Mouse (Mus musculus) ES-E14 (cell line): ENCODE data around the gene Furin. TPM values are rescaled to one million over a fixed set of nuclear protein-coding genes. Genes with fewer than 3 reads are reported as not detected.
A peak's percentile ranks its signal among the peaks of the same experiment; 100 is the strongest.

Source experiments
- DNase-seq: peaks from one replicate; pipeline ENCODE4 v3.0.0-alpha.2; 2013; ENCODE audit warnings: low read depth, low spot score
- H3K27ac ChIP-seq: 2 replicates; pipeline ENCODE4 v1.5.1; 2012; ENCODE audit warnings: low read depth, mild to moderate bottlenecking, low read length, moderate library complexity, mixed read lengths; ENCODE audit not compliant: poor library complexity, insufficient read depth, severe bottlenecking
- H3K36me3 ChIP-seq: 2 replicates; pipeline ENCODE4 v1.6.1; 2012; ENCODE audit warnings: mild to moderate bottlenecking, low read length, moderate library complexity, mixed read lengths; ENCODE audit not compliant: control insufficient read depth, poor library complexity, insufficient read depth, severe bottlenecking
- H3K4me1 ChIP-seq, 2 experiments: fragments of 150-350 bp in 1 of 2; sonication (generic) in 1 of 2; 2 replicates each; pipeline ENCODE4 v1.6.1; 2012; ENCODE audit warnings: low read length in 2 of 2, mild to moderate bottlenecking in 1 of 2, mixed read lengths in 1 of 2; ENCODE audit not compliant: control insufficient read depth in 2 of 2, insufficient read depth in 2 of 2, poor library complexity in 1 of 2
- H3K4me3 ChIP-seq, 2 experiments: fragments of 150-350 bp in 1 of 2; sonication (generic) in 1 of 2; 2 replicates each; pipeline ENCODE4 v1.5.1; 2012; ENCODE audit warnings: low read length in 2 of 2, low read depth in 1 of 2, mild to moderate bottlenecking in 1 of 2, mixed read lengths in 1 of 2; ENCODE audit not compliant: insufficient read depth in 1 of 2, poor library complexity in 1 of 2, severe bottlenecking in 1 of 2
- H3K9ac ChIP-seq: 2 replicates; pipeline ENCODE4 v1.6.1; 2012; ENCODE audit warnings: low read depth, mild to moderate bottlenecking, low read length, mixed read lengths; ENCODE audit not compliant: poor library complexity, insufficient read depth, severe bottlenecking
- H3K9me3 ChIP-seq: fragments of 150-350 bp; sonication (generic); 2 replicates; pipeline ENCODE4 v1.6.1; 2012; ENCODE audit warnings: low read depth, mild to moderate bottlenecking, low read length; ENCODE audit not compliant: control insufficient read depth, insufficient read depth
- CHD2 ChIP-seq: IDR thresholded peaks from 2 replicates; pipeline ENCODE4 v1.6.1; 2014; ENCODE audit warnings: mild to moderate bottlenecking, low read depth, low read length, inconsistent platforms
- HCFC1 ChIP-seq: IDR thresholded peaks from 2 replicates; pipeline ENCODE4 v1.6.1; 2012; ENCODE audit warnings: low read length, inconsistent platforms, borderline replicate concordance; ENCODE audit not compliant: insufficient read depth
- MAFK ChIP-seq: IDR thresholded peaks from 2 replicates; pipeline ENCODE4 v1.6.1; 2014; ENCODE audit warnings: mild to moderate bottlenecking, low read depth, low read length, inconsistent platforms; ENCODE audit not compliant: insufficient read depth
- ZC3H11A ChIP-seq: IDR thresholded peaks from 2 replicates; pipeline ENCODE4 v1.6.1; 2012; ENCODE audit warnings: low read depth, mild to moderate bottlenecking, inconsistent platforms, low read length, borderline replicate concordance
- ZNF384 ChIP-seq: IDR thresholded peaks from 2 replicates; pipeline ENCODE4 v1.6.1; 2012; ENCODE audit warnings: low read depth, low read length, inconsistent platforms
- in situ Hi-C, 2 experiments: fragments of 600-800 bp; cut with MboI; formaldehyde crosslinking; loops; one replicate each; pipeline ENCODE4 v1.15.1; 2025; ENCODE audit warnings: low sequenced_read_pairs in 2 of 2, inconsistent platforms in 1 of 2; ENCODE audit not compliant: unreplicated experiment in 2 of 2
- total RNA-seq: library from RNA; depleted of rRNA; stranded (reverse); fragments of 300-350 nt; gene quantifications from 2 replicates; pipeline ENCODE4 v1.2.3, GENCODE M21; 2012; rRNA removed

Gene Furin
- total RNA-seq, 1 experiment, result 17.7 TPM

DNA sequence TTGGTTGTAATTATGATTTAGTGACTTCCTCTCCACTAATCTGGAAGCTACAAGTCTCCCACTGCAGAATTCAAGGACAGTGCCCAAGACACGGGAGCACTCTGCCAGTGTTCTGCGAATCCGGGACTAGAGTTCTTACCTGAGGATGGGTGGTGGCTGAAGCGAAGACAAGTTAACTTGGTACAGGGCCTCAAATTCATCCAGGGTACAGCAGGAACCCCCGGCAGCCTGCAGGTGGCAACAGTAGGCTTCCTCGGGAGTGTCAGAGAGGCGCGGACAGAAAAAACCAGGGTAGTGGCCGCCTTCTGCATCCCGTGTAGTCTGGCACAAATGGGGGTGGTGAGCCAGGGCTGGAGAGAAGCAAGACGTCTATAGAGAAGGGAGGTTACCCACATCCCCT lies 64.4 kb downstream of the Furin start, which contains the start of gene Unc45a:
Unc45a (minus strand) TSS at position 213 of the 400 bp plus-strand sequence.
- peak within 1 kb of the TSS; percentile 78 to 83 for H3K4me3 ChIP-seq
- H3K36me3 ChIP-seq, result peaks cover 14% of the 10 kb centered on the region
- H3K4me1 ChIP-seq, result peaks cover 3 to 6% of the 10 kb centered on the region in 2 experiments; a peak in 3 of 4 replicates
- no peaks in the 10 kb centered on the region for H3K9me3 ChIP-seq
- H3K27ac ChIP-seq, result no peak within 1 kb of the TSS
- peak; percentile 52 for DNase-seq
- TF ChIP-seq ZC3H11A (0 out of 2 replicates have a peak, but pooled peaks have one; percentile 34), HCFC1 (no peak), MAFK (no peak), CHD2 (no peak), ZNF384 (0 out of 2 replicates have a peak, but pooled peaks have one; percentile 46)
- in situ Hi-C loops, result no loop called here
- H3K9ac ChIP-seq, result peak within 1 kb of the TSS; percentile 82

DNA sequence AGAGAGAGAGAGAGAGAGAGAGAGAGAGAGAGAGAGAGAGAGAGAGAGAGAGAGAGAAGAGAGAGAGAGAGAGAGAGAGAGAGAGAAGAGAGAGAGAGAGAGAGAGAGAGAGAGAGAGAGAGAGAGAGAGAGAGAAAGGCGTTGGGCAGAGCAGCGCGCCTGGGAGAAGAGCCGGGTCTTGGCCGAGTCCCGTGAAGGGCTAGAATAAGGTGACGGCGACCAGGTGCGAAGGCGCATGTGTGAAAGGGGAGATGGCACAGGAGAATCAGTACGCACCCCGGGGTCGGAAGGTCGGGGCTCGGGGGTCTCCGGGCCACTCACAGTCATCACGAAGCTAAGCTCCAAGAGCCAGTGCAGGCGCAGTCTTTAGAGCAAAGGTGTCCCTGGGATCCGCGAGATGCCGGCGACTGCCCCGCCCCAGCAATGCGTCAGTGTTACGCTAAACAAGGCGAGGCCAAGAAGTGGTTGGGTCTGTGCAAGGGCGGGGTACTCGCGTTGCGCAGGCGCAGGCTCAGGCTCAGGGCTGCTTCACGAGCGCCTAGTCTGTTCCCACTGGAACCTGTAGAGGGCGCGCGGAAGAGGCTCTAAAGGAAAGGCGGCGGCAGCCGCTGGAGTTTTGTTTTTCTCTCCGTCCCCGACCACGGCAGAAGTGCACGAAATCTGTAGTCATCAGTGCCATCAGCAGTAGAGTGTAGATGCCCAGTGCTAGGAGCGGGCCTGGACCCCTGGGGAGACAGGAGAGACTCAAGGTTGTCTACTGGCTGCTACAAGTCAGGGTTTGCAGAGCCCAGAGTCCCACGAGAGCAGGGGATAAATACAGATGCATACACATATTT lies 65.2 kb downstream of the Furin start:
- Histone ChIP-seq H3K9ac (peak overlapping the region; percentile 82), H3K4me3 (peak overlapping the region; percentile 78 to 83), H3K4me1 (peaks cover 3 to 6% of the 10 kb centered on the region in 2 experiments; a peak in 3 of 4 replicates), H3K36me3 (peaks cover 20% of the 10 kb centered on the region), H3K9me3 (no peaks in the 10 kb centered on the region), H3K27ac (no peak overlapping the region)
- TF ChIP-seq MAFK (no peak), ZNF384 (no peak), CHD2 (no peak), HCFC1 (no peak), ZC3H11A (no peak)
- DNase-seq, result peak; percentile 98
- in situ Hi-C loops, result no loop called here

DNA sequence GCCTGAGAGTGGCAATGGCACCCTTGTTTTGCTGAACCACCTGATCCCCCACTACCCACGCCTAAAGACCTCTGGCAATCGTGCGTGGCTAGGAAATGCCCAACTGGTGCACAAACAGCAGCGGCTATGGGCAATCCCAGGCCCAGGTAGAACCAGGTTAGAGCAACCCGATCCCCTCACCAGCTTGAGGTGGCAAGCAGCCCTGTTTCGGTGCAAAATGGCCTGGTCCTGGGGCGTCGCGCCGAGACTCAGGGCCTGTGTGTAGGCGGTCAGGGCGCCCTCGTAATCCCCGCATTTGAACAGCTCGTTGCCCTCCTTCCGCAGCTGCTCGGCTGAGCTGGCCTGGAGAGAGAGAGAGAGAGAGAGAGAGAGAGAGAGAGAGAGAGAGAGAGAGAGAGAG lies 65.9 kb downstream of the Furin start:
- H3K9me3 ChIP-seq, result no peaks in the 10 kb centered on the region
- peaks cover 3 to 6% of the 10 kb centered on the region in 2 experiments; a peak in 3 of 4 replicates for H3K4me1 ChIP-seq
- peaks cover 25% of the 10 kb centered on the region for H3K36me3 ChIP-seq
- H3K4me3 ChIP-seq, result peak overlapping the region; percentile 78 to 83
- DNase-seq, result no peak
- no peak overlapping the region for H3K27ac ChIP-seq
- TF ChIP-seq CHD2 (no peak), ZNF384 (no peak), MAFK (no peak), HCFC1 (no peak)
- in situ Hi-C loops, result no loop called here
- H3K9ac ChIP-seq, result peak overlapping the region; percentile 72

Other genes starting within 250 kb of the Furin start
- gene Sema4b, start 218.6 kb downstream of the Furin start, total RNA-seq, result 50.1 and 106 TPM in 2 replicates
- 52.6 and 59.7 TPM in 2 replicates for gene Cib1, start 172.6 kb downstream of the Furin start, total RNA-seq
- 4.4 and 4.5 TPM in 2 replicates for gene Gdpgp1, start 172.6 kb downstream of the Furin start, total RNA-seq
- 1.4 and 2.8 TPM in 2 replicates for gene Ttll13, start 159.1 kb downstream of the Furin start, total RNA-seq
- gene Ngrn, start 144.2 kb downstream of the Furin start, total RNA-seq, result 37.8 and 45.2 TPM in 2 replicates
- 21.1 and 30.4 TPM in 2 replicates for gene Vps33b, start 135.8 kb downstream of the Furin start, total RNA-seq
- 91.0 and 103 TPM in 2 replicates for gene Prc1, start 111.0 kb downstream of the Furin start, total RNA-seq
- gene Rccd1, start 81.0 kb downstream of the Furin start, total RNA-seq, result 16.4 and 27.6 TPM in 2 replicates
- gene Unc45a, start 64.4 kb downstream of the Furin start, total RNA-seq, result 52.0 and 54.1 TPM in 2 replicates
- 11.4 and 14.3 TPM in 2 replicates for gene Hddc3, start 62.3 kb downstream of the Furin start, total RNA-seq
- 14.6 and 19.8 TPM in 2 replicates for gene Man2a2, start 34.1 kb downstream of the Furin start, total RNA-seq
- 2.1 and 4.5 TPM in 2 replicates for gene Fes, start 17.5 kb downstream of the Furin start, total RNA-seq
- gene Blm, start 129.7 kb upstream of the Furin start, total RNA-seq, result 29.9 and 34.2 TPM in 2 replicates